Mouse (Mus musculus) lung, embryonic 16.5 days (tissue): ENCODE measurements around the gene Dbil5. TPM values are rescaled to one million over a fixed set of nuclear protein-coding genes. Genes with fewer than 3 reads are reported as not detected.

Experiments
- ATAC-seq: fragments of 200-750 bp; cut with Nextera tagmentation; 2 replicates; pipeline ENCODE4 v1.8.0; 2017; ENCODE audit warnings: low read depth, mild to moderate bottlenecking, moderate library complexity
- H3K27ac ChIP-seq: fragments of 300-500 bp; sonication (generic); 2 replicates; pipeline ENCODE4 v1.5.1; 2014; ENCODE audit warnings: mild to moderate bottlenecking, control low read depth, low read length
- H3K27me3 ChIP-seq: fragments of 300-500 bp; sonication (generic); 2 replicates; pipeline ENCODE4 v1.6.1; 2014; ENCODE audit warnings: low read depth, low read length, mixed read lengths; ENCODE audit not compliant: control insufficient read depth, insufficient read depth
- H3K36me3 ChIP-seq: fragments of 300-500 bp; sonication (generic); 2 replicates; pipeline ENCODE4 v1.6.1; 2014; ENCODE audit warnings: low read length; ENCODE audit not compliant: control insufficient read depth, insufficient read depth
- H3K4me1 ChIP-seq: fragments of 300-500 bp; sonication (generic); replicated peaks from 2 replicates; pipeline ENCODE4 v1.6.1; 2014; ENCODE audit warnings: low read length, mixed read lengths; ENCODE audit not compliant: control insufficient read depth, insufficient read depth
- H3K4me2 ChIP-seq: fragments of 300-500 bp; sonication (generic); 2 replicates; pipeline ENCODE4 v1.6.1; 2014; ENCODE audit warnings: low read depth, low read length, control low read depth
- H3K4me3 ChIP-seq: fragments of 300-500 bp; sonication (generic); 2 replicates; pipeline ENCODE4 v1.5.1; 2014; ENCODE audit warnings: mild to moderate bottlenecking, low read length, control low read depth
- H3K9ac ChIP-seq: fragments of 300-500 bp; sonication (generic); 2 replicates; pipeline ENCODE4 v1.6.1; 2014; ENCODE audit warnings: low read length, control low read depth
- H3K9me3 ChIP-seq: fragments of 300-500 bp; sonication (generic); 2 replicates; pipeline ENCODE4 v1.6.1; 2016; ENCODE audit warnings: low read length; ENCODE audit not compliant: control insufficient read depth
- WGBS: fragments of 180-500 bp; shearing (Covaris S2); extraction: QIAGEN DNeasy Blood & Tissue Kit; methylation state at CpG from one replicate; pipeline ENCODE4 v1.1.7; 2014; 5-methylcytosine and 5-hydroxymethylcytosine counted together
- polyA plus RNA-seq: library from polyadenylated mRNA; unstranded; fragments of >200 nt; fragmentation: Nextera tagmentation; extraction: Ambion mirVana; gene quantifications from 2 replicates; pipeline ENCODE4 v1.2.1, GENCODE M21; 2015

Gene Dbil5
- polyA plus RNA-seq, 1 experiment from 2014 or later, result 0.48 TPM

- peak overlapping the region; percentile 76 for H3K4me2 ChIP-seq
- H3K27ac ChIP-seq, result peak overlapping the region; percentile 95
- 94% methylated on average over 5 of the region's 5 CpGs for WGBS
- ATAC-seq, result no peak
- H3K9ac ChIP-seq, result peak overlapping the region; percentile 84
- peaks cover 19% of the 10 kb centered on the region for H3K4me1 ChIP-seq
- no peaks in the 10 kb centered on the region for H3K9me3 ChIP-seq
- peaks cover 23% of the 10 kb centered on the region for H3K36me3 ChIP-seq
- no peaks in the 10 kb centered on the region for H3K27me3 ChIP-seq
- H3K4me3 ChIP-seq, result peak overlapping the region; percentile 79
Observed at GRCm38 (mm10) chr11:76216049-76216540, 1.3 kb upstream of the Dbil5 start.

GRCm38 (mm10) chr11:76216681-76217389, 573 bp upstream of the Dbil5 start:
- Histone ChIP-seq H3K27ac (peak overlapping the region; percentile 95), H3K9me3 (no peaks in the 10 kb centered on the region), H3K4me1 (peaks cover 19% of the 10 kb centered on the region), H3K36me3 (peaks cover 22% of the 10 kb centered on the region), H3K9ac (peak overlapping the region; percentile 84), H3K27me3 (no peaks in the 10 kb centered on the region), H3K4me2 (peak overlapping the region; percentile 76), H3K4me3 (peak overlapping the region; percentile 79)
- 1% methylated on average over 33 of the region's 33 CpGs for WGBS
- ATAC-seq, result peak; percentile 70

GRCm38 (mm10) chr11:76224631-76225030, 7.2 kb downstream of the Dbil5 start:
- Histone ChIP-seq H3K36me3 (peaks cover 13% of the 10 kb centered on the region; the same call in 1 of the 2 replicates), H3K4me1 (no peaks in the 10 kb centered on the region), H3K9me3 (no peaks in the 10 kb centered on the region), H3K9ac (no peak overlapping the region), H3K4me2 (no peak overlapping the region), H3K27me3 (no peaks in the 10 kb centered on the region), H3K4me3 (no peak overlapping the region), H3K27ac (no peak overlapping the region)
- ATAC-seq, result no peak
- 74% methylated on average over 5 of the region's 5 CpGs for WGBS

GRCm38 (mm10) chr11:76225051-76225450, 7.6 kb downstream of the Dbil5 start:
- Histone ChIP-seq H3K27me3 (no peaks in the 10 kb centered on the region), H3K4me2 (no peak overlapping the region)

GRCm38 (mm10) chr11:76236136-76236535, 18.7 kb downstream of the Dbil5 start:
- H3K36me3 ChIP-seq, result peaks cover 22% of the 10 kb centered on the region
- 93% methylated on average over 3 of the region's 3 CpGs for WGBS
- ATAC-seq, result no peak

More at GRCm38 (mm10) chr11:76225051-76225450, 7.6 kb downstream of the Dbil5 start:
- no peak overlapping the region for H3K27ac ChIP-seq
- no peaks in the 10 kb centered on the region for H3K9me3 ChIP-seq
- no peaks in the 10 kb centered on the region for H3K4me1 ChIP-seq
- H3K36me3 ChIP-seq, result peaks cover 13% of the 10 kb centered on the region; the same call in 1 of the 2 replicates
- no peak for ATAC-seq
- H3K9ac ChIP-seq, result no peak overlapping the region
- no peak overlapping the region for H3K4me3 ChIP-seq

GRCm38 (mm10) chr11:76239750-76240149, 22.3 kb downstream of the Dbil5 start:
- no peak overlapping the region for H3K27ac ChIP-seq
- no peak overlapping the region for H3K9ac ChIP-seq
- no peaks in the 10 kb centered on the region for H3K9me3 ChIP-seq
- 94% methylated on average over 2 of the region's 2 CpGs for WGBS
- no peak for ATAC-seq
- no peak overlapping the region for H3K4me3 ChIP-seq
- H3K4me2 ChIP-seq, result no peak overlapping the region
- H3K4me1 ChIP-seq, result peaks cover 10% of the 10 kb centered on the region
- no peaks in the 10 kb centered on the region for H3K27me3 ChIP-seq
- H3K36me3 ChIP-seq, result peaks cover 13% of the 10 kb centered on the region

More at GRCm38 (mm10) chr11:76236136-76236535, 18.7 kb downstream of the Dbil5 start:
- H3K27me3 ChIP-seq, result no peaks in the 10 kb centered on the region
- H3K4me2 ChIP-seq, result no peak overlapping the region
- H3K4me1 ChIP-seq, result no peaks in the 10 kb centered on the region
- no peak overlapping the region for H3K4me3 ChIP-seq
- no peaks in the 10 kb centered on the region for H3K9me3 ChIP-seq
- H3K9ac ChIP-seq, result no peak overlapping the region
- no peak overlapping the region for H3K27ac ChIP-seq

GRCm38 (mm10) chr11:76242901-76243810, 25.7 kb downstream of the Dbil5 start, which contains the start of the genes Mrm3 and Glod4:
Gene Mrm3 (plus strand): TSS chr11:76243715.
Gene Glod4 (minus strand): TSS chr11:76243725.
- peak within 1 kb of the TSS; percentile 89 for H3K4me2 ChIP-seq
- WGBS, result under 1% methylated on average over 61 of the region's 61 CpGs
- no peaks in the 10 kb centered on the region for H3K9me3 ChIP-seq
- H3K9ac ChIP-seq, result peak within 1 kb of the TSS; percentile 94
- H3K27ac ChIP-seq, result peak within 1 kb of the TSS; percentile 53; the same call in 1 of the 2 replicates
- H3K4me1 ChIP-seq, result peaks cover 10% of the 10 kb centered on the region
- peaks cover 5% of the 10 kb centered on the region; the same call in 1 of the 2 replicates for H3K36me3 ChIP-seq
- peak within 1 kb of the TSS; percentile 89 for H3K4me3 ChIP-seq
- H3K27me3 ChIP-seq, result no peaks in the 10 kb centered on the region
- ATAC-seq, result peak; percentile 94

- Histone ChIP-seq H3K27me3 (no peaks in the 10 kb centered on the region), H3K4me2 (peak overlapping the region; percentile 82), H3K4me1 (peaks cover 10% of the 10 kb centered on the region), H3K9me3 (no peaks in the 10 kb centered on the region), H3K27ac (no peak overlapping the region), H3K4me3 (peak overlapping the region; percentile 89), H3K36me3 (peaks cover 5% of the 10 kb centered on the region; the same call in 1 of the 2 replicates), H3K9ac (peak overlapping the region; percentile 94)
- WGBS, result 2% methylated on average over 34 of the region's 34 CpGs
- ATAC-seq, result peak; percentile 61
Observed at GRCm38 (mm10) chr11:76243811-76244546, 26.6 kb downstream of the Dbil5 start.
